In genomic region chr4:86504656-86505055, GRCm38 (mm10) we compare ENCODE assay signal across 39 mouse cellular contexts. TPM values are rescaled to one million over a fixed set of nuclear protein-coding genes. Genes with fewer than 3 reads are reported as not detected.
DNase-seq lines count a peak whose midpoint lies in the region; ATAC-seq and TF ChIP-seq lines count a peak whose summit lies in the region.
"Had no signal": no experiment of that assay in that cellular context is flagged by ENCODE, and none has a peak within 500 bp of the region (broad histone marks: within the 10 kb centered on the region; RNA-seq: fewer than 3 reads in every experiment).

No protein-coding gene starts in this region.

- no peak for ATAC-seq in heart, embryonic 12.5 days (ENCODE audit: insufficient number of reproducible peaks, low FRiP score)
- ATAC-seq: CD4-positive, CD25-positive, alpha-beta regulatory T cell, adult 4 months; forebrain, embryonic 16.5 days; hindbrain, embryonic 16.5 days; midbrain, embryonic 16.5 days had no signal

- no peak overlapping the region for H3K4me3 ChIP-seq in heart, embryonic 12.5 days
- no peak overlapping the region for H3K4me3 ChIP-seq in layer of hippocampus, adult 2 months
- H3K4me3 ChIP-seq: embryonic facial prominence, embryonic 12.5 days; heart, embryonic 15.5 days; kidney, embryonic 15.5 days; left cerebral cortex, adult 2 months; liver, embryonic 15.5 days; neural tube, embryonic 12.5 days had no signal

- no peak overlapping the region for H3K9ac ChIP-seq in heart, embryonic 12.5 days
- H3K9ac ChIP-seq: embryonic facial prominence, embryonic 12.5 days; heart, embryonic 15.5 days; kidney, embryonic 15.5 days; liver, embryonic 15.5 days; neural tube, embryonic 12.5 days had no signal

- H3K27ac ChIP-seq in heart, embryonic 12.5 days (ENCODE audit: poor library complexity, severe bottlenecking) = no peak overlapping the region
- H3K27ac ChIP-seq in layer of hippocampus, adult 2 months = no peak overlapping the region
- H3K27ac ChIP-seq: embryonic facial prominence, embryonic 12.5 days; heart, embryonic 15.5 days; kidney, embryonic 15.5 days; left cerebral cortex, adult 2 months; liver, embryonic 15.5 days; neural tube, embryonic 12.5 days had no signal

- no peaks in the 10 kb centered on the region for H3K9me3 ChIP-seq in heart, embryonic 12.5 days (replicated peaks)
- H3K9me3 ChIP-seq: embryonic facial prominence, embryonic 12.5 days; heart, embryonic 15.5 days; kidney, embryonic 15.5 days; liver, embryonic 15.5 days; neural tube, embryonic 12.5 days had no signal

- no peaks in the 10 kb centered on the region for H3K27me3 ChIP-seq in heart, embryonic 12.5 days (replicated peaks)
- H3K27me3 ChIP-seq: embryonic facial prominence, embryonic 12.5 days; heart, embryonic 15.5 days; kidney, embryonic 15.5 days; liver, embryonic 15.5 days; neural tube, embryonic 12.5 days had no signal

- H3K4me1 ChIP-seq in heart, embryonic 12.5 days (replicated peaks) = no peaks in the 10 kb centered on the region
- H3K4me1 ChIP-seq: embryonic facial prominence, embryonic 12.5 days; heart, embryonic 15.5 days; kidney, embryonic 15.5 days; liver, embryonic 15.5 days; neural tube, embryonic 12.5 days had no signal

- TF ChIP-seq CTCF in layer of hippocampus, adult 2 months (conservative IDR thresholded peaks at IDR 0.05) = no peak

- H3K36me3 ChIP-seq in heart, embryonic 12.5 days = no peaks in the 10 kb centered on the region
- H3K36me3 ChIP-seq: embryonic facial prominence, embryonic 12.5 days; heart, embryonic 15.5 days; kidney, embryonic 15.5 days; liver, embryonic 15.5 days; neural tube, embryonic 12.5 days had no signal

- DNase-seq in cerebellum, postnatal 25 days = peak; percentile 27 to 36
- no peak for DNase-seq in cerebellum, adult 11-12 months
- peak; percentile 94 for DNase-seq in heart, adult 11 months
- peak; percentile 42 for DNase-seq in fat pad, adult 2 months (ENCODE audit: extremely low read depth, low read depth, low spot score)
- DNase-seq in gastrocnemius, postnatal 25 days = peak; percentile 31
- no peak for DNase-seq in urinary bladder, postnatal 25 days (ENCODE audit: low spot score)
- no peak for DNase-seq in layer of hippocampus, adult 2 months (ENCODE audit: low spot score in 2 of 2)
- DNase-seq: adrenal gland, postnatal 25 days; cerebellum, adult 8-10 months; kidney, adult 18-20 months; kidney, postnatal 25 days; liver; lung, postnatal 36 days; right cerebral cortex, postnatal 4 days; thymus, postnatal 4 days had no signal

- no peak overlapping the region for H3K4me2 ChIP-seq in heart, embryonic 12.5 days
- H3K4me2 ChIP-seq: embryonic facial prominence, embryonic 12.5 days; heart, embryonic 15.5 days; kidney, embryonic 15.5 days; liver, embryonic 15.5 days; midbrain, embryonic 11.5 days; neural tube, embryonic 12.5 days had no signal

- 69% methylated on average over 6 of the region's 6 CpGs for WGBS in heart, embryonic 12.5 days

RNA-seq across cellular contexts. Expression of gene Saxo1, which starts 53.5 kb away (rescaled TPM):
- polyA plus RNA-seq in heart, embryonic 12.5 days (2016; fragmentation: Nextera tagmentation; extraction: Ambion mirVana) = not detected in 2 replicates
- not detected for total RNA-seq in gastrocnemius, postnatal 25 days (2021)
- total RNA-seq in layer of hippocampus, adult 2 months (2021) = not detected
- total RNA-seq: adrenal gland, postnatal 25 days; granulocyte monocyte progenitor cell, adult 5-6 weeks; heart, postnatal 25 days; layer of hippocampus, adult 18-20 months; layer of hippocampus, postnatal 14 days; left cerebral cortex, adult 2 months; left cerebral cortex, postnatal 36 days; megakaryocyte, adult 5-6 weeks had no signal
- polyA plus RNA-seq: brain, embryonic 14.5 days; CD4-positive, CD25-positive, alpha-beta regulatory T cell, adult 4 months; embryonic facial prominence, embryonic 12.5 days; forebrain, embryonic 11.5 days; forebrain, embryonic 16.5 days; hindbrain, embryonic 11.5 days; hindbrain, embryonic 16.5 days; intestine, embryonic 14.5 days; kidney, embryonic 15.5 days; liver, embryonic 15.5 days; lung, embryonic 16.5 days; midbrain, embryonic 11.5 days; midbrain, embryonic 16.5 days; neural tube, embryonic 12.5 days; thymus, postnatal 0 days had no signal

Comparison
In these comparisons a context has a peak if more than half of its experiments do, and no peak if none do; other contexts are left out.
1. DNase-seq: peak in cerebellum, postnatal 25 days (2 of 2), heart, adult 11 months (single experiment), fat pad, adult 2 months (single experiment) and gastrocnemius, postnatal 25 days (single experiment); none in cerebellum, adult 11-12 months (single experiment), urinary bladder, postnatal 25 days (single experiment) and layer of hippocampus, adult 2 months (0 of 2).